7 mouse cellular contexts compared by ENCODE assay signal in the genomic region with DNA sequence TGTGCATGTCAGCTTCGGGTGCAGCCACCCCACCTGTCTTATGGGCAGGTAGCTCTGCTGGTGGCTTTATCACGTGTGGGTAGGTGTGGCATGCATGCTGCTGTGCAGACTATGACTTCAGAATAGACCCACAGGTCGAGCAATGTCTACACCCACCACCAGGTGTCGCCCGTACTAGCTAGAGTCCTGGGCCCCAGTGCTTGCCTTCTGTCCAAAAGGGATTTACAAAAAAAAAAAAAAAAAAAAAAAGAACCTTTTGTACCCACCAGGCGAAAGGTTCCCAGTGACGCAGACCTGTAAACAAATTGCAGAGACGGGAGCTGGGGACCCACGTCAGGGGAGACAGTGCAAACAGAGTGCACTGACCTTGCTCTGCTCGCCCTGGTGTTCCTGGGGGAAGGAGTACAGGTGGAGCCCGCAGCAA. TPM values are rescaled to one million over a fixed set of nuclear protein-coding genes. Genes with fewer than 3 reads are reported as not detected.
DNase-seq lines count a peak whose midpoint lies in the region; ATAC-seq and TF ChIP-seq lines count a peak whose summit lies in the region.

No protein-coding gene starts in this region.

- H3K4me3 ChIP-seq in kidney, adult 2 months (ENCODE audit: insufficient read depth, low read depth, low read length) = no peak overlapping the region
- H3K4me3 ChIP-seq in limb, embryonic 11.5 days (ENCODE audit: low read depth, low read length) = no peak overlapping the region
- H3K4me3 ChIP-seq in midbrain, embryonic 13.5 days (replicated peaks) = no peak overlapping the region
- no peak overlapping the region for H3K4me3 ChIP-seq in spleen, adult 2 months (ENCODE audit: extremely low read depth, insufficient read depth, insufficient read length)

- H3K9ac ChIP-seq in limb, embryonic 11.5 days (ENCODE audit: low read length) = no peak overlapping the region
- H3K9ac ChIP-seq in midbrain, embryonic 13.5 days (replicated peaks) = no peak overlapping the region

- H3K4me1 ChIP-seq in kidney, adult 2 months (ENCODE audit: control insufficient read depth, insufficient read depth, low read length) = no peaks in the 10 kb centered on the region
- H3K4me1 ChIP-seq in limb, embryonic 11.5 days (ENCODE audit: control insufficient read depth, insufficient read depth, low read length) = no peaks in the 10 kb centered on the region
- peaks cover 3% of the 10 kb centered on the region; the same call in 1 of the 2 replicates for H3K4me1 ChIP-seq in midbrain, embryonic 13.5 days (replicated peaks)
- H3K4me1 ChIP-seq in spleen, adult 2 months (ENCODE audit: control insufficient read depth, insufficient read depth, insufficient read length) = no peaks in the 10 kb centered on the region

- TF ChIP-seq CTCF in kidney, adult 2 months (conservative IDR thresholded peaks at IDR 0.05; ENCODE audit: insufficient read depth, insufficient read length, low read depth, low read length) = peak; percentile 78
- TF ChIP-seq CTCF in spleen, adult 2 months (IDR thresholded peaks at IDR 0.05; ENCODE audit: extremely low read depth, insufficient read depth, insufficient read length, insufficient replicate concordance) = peak; percentile 37; the same call in 1 of the 2 replicates

- DNase-seq in adrenal gland, adult 18-20 months (ENCODE audit: low spot score in 2 of 2) = peak; percentile 80 to 85
- DNase-seq in embryo, embryonic 10 days (ENCODE audit: low spot score) = peak; percentile 89
- DNase-seq in gastrocnemius, postnatal 25 days = peak; percentile 55
- DNase-seq in kidney, adult 2 months = peak; percentile 93
- peak; percentile 87 for DNase-seq in limb, embryonic 11.5 days (ENCODE audit: low spot score)
- peak in 1 of 2 experiments; percentile 45 for DNase-seq in spleen, adult 2 months (ENCODE audit: low read depth in 1 of 2, low spot score in 2 of 2)

- H3K9me3 ChIP-seq in limb, embryonic 11.5 days (ENCODE audit: control insufficient read depth, low read length) = no peaks in the 10 kb centered on the region
- H3K9me3 ChIP-seq in midbrain, embryonic 13.5 days = no peaks in the 10 kb centered on the region

- ATAC-seq in limb, embryonic 11.5 days (ENCODE audit: insufficient number of reproducible peaks, low FRiP score, low TSS enrichment, low read depth) = peak; percentile 47; the same call in 1 of the 2 replicates
- peak; percentile 77 for ATAC-seq in midbrain, embryonic 13.5 days

- no peak overlapping the region for H3K27ac ChIP-seq in kidney, adult 2 months (ENCODE audit: insufficient read depth, low read depth, low read length)
- H3K27ac ChIP-seq in limb, embryonic 11.5 days (replicated peaks; ENCODE audit: low read depth, low read length) = no peak overlapping the region
- no peak overlapping the region for H3K27ac ChIP-seq in midbrain, embryonic 13.5 days
- H3K27ac ChIP-seq in spleen, adult 2 months (ENCODE audit: insufficient read depth, low read length) = no peak overlapping the region

- WGBS in kidney, adult 2 months = 12% methylated on average over 11 of the region's 11 CpGs
- 22% methylated on average over 11 of the region's 11 CpGs for WGBS in limb, embryonic 11.5 days
- 13% methylated on average over 11 of the region's 11 CpGs for WGBS in midbrain, embryonic 13.5 days
- WGBS in spleen, adult 2 months = 25% methylated on average over 11 of the region's 11 CpGs

- no peaks in the 10 kb centered on the region for H3K36me3 ChIP-seq in kidney, adult 2 months (ENCODE audit: control insufficient read depth, insufficient read depth, low read length)
- no peaks in the 10 kb centered on the region for H3K36me3 ChIP-seq in limb, embryonic 11.5 days (ENCODE audit: control insufficient read depth, insufficient read depth, low read length)
- no peaks in the 10 kb centered on the region for H3K36me3 ChIP-seq in midbrain, embryonic 13.5 days
- H3K36me3 ChIP-seq in spleen, adult 2 months (ENCODE audit: control insufficient read depth, insufficient read depth, low read length) = no peaks in the 10 kb centered on the region

- H3K27me3 ChIP-seq in kidney, adult 2 months (replicated peaks; ENCODE audit: control insufficient read depth, insufficient read depth, low read length) = no peaks in the 10 kb centered on the region
- no peaks in the 10 kb centered on the region for H3K27me3 ChIP-seq in limb, embryonic 11.5 days (ENCODE audit: control insufficient read depth, insufficient read depth, low read length)
- no peaks in the 10 kb centered on the region for H3K27me3 ChIP-seq in midbrain, embryonic 13.5 days
- no peaks in the 10 kb centered on the region for H3K27me3 ChIP-seq in spleen, adult 2 months (ENCODE audit: control insufficient read depth, insufficient read depth, low read length)

- TF ChIP-seq POLR2A in kidney, adult 2 months (IDR thresholded peaks at IDR 0.05; ENCODE audit: low read depth, low read length) = no peak
- TF ChIP-seq POLR2A in spleen, adult 2 months (IDR thresholded peaks at IDR 0.05; ENCODE audit: low read depth, low read length) = no peak

- no peak overlapping the region for H3K4me2 ChIP-seq in limb, embryonic 11.5 days (ENCODE audit: low read depth, severe bottlenecking)
- H3K4me2 ChIP-seq in midbrain, embryonic 13.5 days (replicated peaks) = no peak overlapping the region

RNA-seq across cellular contexts. Expression of a gene that starts 6.6 kb away (rescaled TPM):
- under 1 TPM; 0.48 to 0.99 TPM for total RNA-seq in adrenal gland, adult 18-20 months (2021)
- 1 to 10 TPM; 1.0 to 1.1 TPM for total RNA-seq in gastrocnemius, postnatal 25 days (2021)
- polyA plus RNA-seq in kidney, adult 2 months (2012; rRNA removed) = 0.05 and 0.27 TPM in 2 replicates
- polyA plus RNA-seq in limb, embryonic 11.5 days (2014; fragmentation: Nextera tagmentation; extraction: Ambion mirVana) = 0.57 and 0.91 TPM in 2 replicates
- 6.7 and 8.4 TPM in 2 replicates for polyA plus RNA-seq in midbrain, embryonic 13.5 days (2015; fragmentation: Nextera tagmentation; extraction: Ambion mirVana)
- not detected in 2 replicates for polyA plus RNA-seq in spleen, adult 2 months (2012; rRNA removed)

RNA-seq across cellular contexts. Expression of a gene that starts 27.2 kb away (rescaled TPM):
- total RNA-seq in adrenal gland, adult 18-20 months (2021) = 10 to 100 TPM; 32.2 to 52.2 TPM
- total RNA-seq in gastrocnemius, postnatal 25 days (2021) = 10 to 100 TPM; 29.8 to 33.3 TPM
- polyA plus RNA-seq in kidney, adult 2 months (2012; rRNA removed) = 131 and 170 TPM in 2 replicates
- polyA plus RNA-seq in limb, embryonic 11.5 days (2014; fragmentation: Nextera tagmentation; extraction: Ambion mirVana) = 3.6 and 3.8 TPM in 2 replicates
- 8.7 and 9.0 TPM in 2 replicates for polyA plus RNA-seq in midbrain, embryonic 13.5 days (2015; fragmentation: Nextera tagmentation; extraction: Ambion mirVana)
- polyA plus RNA-seq in spleen, adult 2 months (2012; rRNA removed) = 9.7 and 11.0 TPM in 2 replicates

RNA-seq across cellular contexts. Expression of a gene that starts 51.0 kb away (rescaled TPM):
- 100 to 1,000 TPM; 180 to 197 TPM for total RNA-seq in adrenal gland, adult 18-20 months (2021)
- 1 to 10 TPM; 5.0 to 7.6 TPM for total RNA-seq in gastrocnemius, postnatal 25 days (2021)
- polyA plus RNA-seq in kidney, adult 2 months (2012; rRNA removed) = 253 and 260 TPM in 2 replicates
- polyA plus RNA-seq in limb, embryonic 11.5 days (2014; fragmentation: Nextera tagmentation; extraction: Ambion mirVana) = 0.57 and 1.4 TPM in 2 replicates
- polyA plus RNA-seq in midbrain, embryonic 13.5 days (2015; fragmentation: Nextera tagmentation; extraction: Ambion mirVana) = 28.3 and 30.8 TPM in 2 replicates
- polyA plus RNA-seq in spleen, adult 2 months (2012; rRNA removed) = 1.9 and 2.9 TPM in 2 replicates

Comparison
In these comparisons a context has a peak if more than half of its experiments do, and no peak if none do; other contexts are left out.
1. RNA of a gene that starts 27.2 kb away (polyA plus RNA-seq): 131 to 170 TPM in kidney, adult 2 months; 9.7 to 11.0 TPM in spleen, adult 2 months, 8.7 to 9.0 TPM in midbrain, embryonic 13.5 days and 3.6 to 3.8 TPM in limb, embryonic 11.5 days; every median in the first group is over 10 times any median in the second.